Mouse (Mus musculus) hindlimb bud, embryonic 11.5 days (tissue): Measurements from ENCODE around the gene Cldn13.
"Not testable (repeated sequence)": the region's sequence is repeated elsewhere in the genome, so short reads cannot be mapped to it uniquely, and the experiment has no call there.

ENCODE experiments used
- DNase-seq: peaks from one replicate; pipeline ENCODE4 v3.0.0-alpha.2; 2012; ENCODE audit warnings: low read depth, low spot score; ENCODE audit errors: extremely low spot score

Cldn13 gene

DNA sequence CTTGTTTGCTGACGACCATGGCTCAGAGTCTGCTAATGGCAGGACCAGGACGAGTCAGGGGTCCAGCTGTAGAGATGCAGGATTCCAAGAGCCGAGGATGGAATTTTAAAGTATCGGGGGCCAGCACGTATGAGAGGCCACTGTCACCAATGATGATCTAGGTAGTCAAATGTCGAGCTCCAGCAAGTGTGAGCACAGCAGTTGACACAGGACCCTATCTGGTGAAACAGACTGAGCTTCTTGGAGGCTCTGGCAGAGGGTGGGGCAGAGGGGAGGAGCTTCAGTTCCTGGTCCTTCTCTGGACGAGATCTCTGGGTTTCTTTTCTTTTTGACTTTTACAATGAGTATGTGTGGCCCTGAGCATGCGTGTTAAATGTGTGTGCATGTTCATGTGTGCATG is at the start of gene Cldn13:
Gene Cldn13, minus strand, starts transcription at position 216 of the 400 bp plus-strand sequence.
- no peak for DNase-seq

GRCm38 (mm10) chr5:134964655-134965054 is 49.3 kb upstream of the Cldn13 start:
- DNase-seq: not testable (repeated sequence)

- DNase-seq: no peak
Observed at GRCm38 (mm10) chr5:134963546-134963945, 48.2 kb upstream of the Cldn13 start.

- no peak for DNase-seq
Observed at GRCm38 (mm10) chr5:134961519-134961918, 46.2 kb upstream of the Cldn13 start.

DNA sequence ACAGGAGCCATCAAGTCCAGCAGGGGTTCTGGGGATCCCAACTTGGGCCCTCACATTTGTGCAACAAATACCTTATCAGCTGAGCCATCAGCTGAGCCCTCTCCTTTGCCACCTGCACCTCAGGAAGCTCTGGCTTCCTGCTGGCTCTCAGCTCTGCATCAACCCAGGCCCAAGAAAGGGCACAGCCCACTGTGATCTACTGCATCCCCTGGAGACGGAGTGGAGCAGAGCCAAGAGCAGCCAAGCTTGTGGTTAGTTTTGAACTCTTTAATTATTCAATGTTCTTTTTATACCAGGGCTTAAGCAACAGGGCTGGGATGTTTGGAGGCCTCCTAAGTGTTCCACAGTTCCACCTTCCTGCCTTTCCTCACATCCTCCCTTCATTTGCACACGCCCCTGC is 45.1 kb upstream of the Cldn13 start:
- no peak for DNase-seq

GRCm38 (mm10) chr5:134959114-134959513 is 43.8 kb upstream of the Cldn13 start:
- no peak for DNase-seq

DNA sequence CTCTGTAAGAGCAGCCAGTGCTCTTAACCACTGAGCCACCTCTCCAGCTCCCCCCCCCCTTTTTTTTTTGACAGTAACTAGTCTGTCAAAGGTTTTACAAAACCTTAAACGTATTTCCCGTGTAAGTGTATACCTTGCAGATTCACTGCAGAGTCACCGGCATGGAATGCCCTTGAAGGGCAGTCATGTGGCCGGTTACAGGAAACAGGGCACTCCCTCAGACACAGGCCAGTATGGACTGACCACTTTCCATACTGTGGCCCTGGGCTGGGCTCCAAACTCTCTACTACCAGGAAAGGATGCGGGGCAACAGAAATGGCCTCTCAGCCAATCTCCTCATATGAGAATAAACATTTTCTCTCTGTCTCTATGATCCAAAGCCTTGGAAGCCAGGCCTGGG is 40.2 kb upstream of the Cldn13 start:
- no peak for DNase-seq

DNA sequence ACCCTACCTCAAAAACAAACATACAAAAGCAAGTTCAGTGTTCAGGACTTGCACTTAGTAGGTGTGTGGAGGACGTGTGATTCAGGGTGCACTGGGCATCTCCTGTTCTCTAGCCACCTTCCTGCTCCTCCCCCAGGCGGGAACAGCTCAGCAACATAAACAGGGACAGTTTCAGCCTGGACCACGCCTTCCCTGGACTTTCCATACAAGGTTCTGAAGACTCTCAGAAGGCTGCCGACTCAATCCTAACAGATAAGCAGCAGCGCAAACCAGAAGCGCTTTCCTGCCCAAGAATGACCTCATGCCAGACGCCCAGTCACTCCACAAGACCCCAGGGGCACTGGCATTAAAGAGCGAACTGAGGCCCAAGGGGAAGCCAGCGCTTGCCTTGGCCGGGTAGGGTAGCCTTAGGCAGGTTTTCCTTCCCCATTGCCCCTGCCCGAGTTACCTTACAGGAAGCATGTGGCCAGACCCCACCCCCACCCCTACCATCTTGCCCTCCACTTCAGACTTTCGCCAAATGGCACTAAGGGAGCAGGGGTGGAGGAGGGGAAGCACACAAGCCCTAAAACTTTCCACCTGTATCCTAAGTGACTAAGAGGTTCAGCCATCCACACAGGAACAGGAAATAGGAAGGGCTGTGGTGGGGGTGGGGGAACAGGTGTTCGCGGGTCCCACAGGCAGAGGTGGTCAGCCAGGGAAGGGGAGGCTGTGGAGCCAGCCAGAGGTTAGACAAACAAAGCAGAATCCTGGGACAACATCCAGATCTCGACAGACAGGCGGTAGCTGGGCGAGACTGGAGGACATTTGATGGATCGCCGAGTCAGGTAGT is 35.9 kb upstream of the Cldn13 start:
- no peak for DNase-seq

- no peak for DNase-seq
Observed at GRCm38 (mm10) chr5:134948085-134948439, 32.7 kb upstream of the Cldn13 start.

DNA sequence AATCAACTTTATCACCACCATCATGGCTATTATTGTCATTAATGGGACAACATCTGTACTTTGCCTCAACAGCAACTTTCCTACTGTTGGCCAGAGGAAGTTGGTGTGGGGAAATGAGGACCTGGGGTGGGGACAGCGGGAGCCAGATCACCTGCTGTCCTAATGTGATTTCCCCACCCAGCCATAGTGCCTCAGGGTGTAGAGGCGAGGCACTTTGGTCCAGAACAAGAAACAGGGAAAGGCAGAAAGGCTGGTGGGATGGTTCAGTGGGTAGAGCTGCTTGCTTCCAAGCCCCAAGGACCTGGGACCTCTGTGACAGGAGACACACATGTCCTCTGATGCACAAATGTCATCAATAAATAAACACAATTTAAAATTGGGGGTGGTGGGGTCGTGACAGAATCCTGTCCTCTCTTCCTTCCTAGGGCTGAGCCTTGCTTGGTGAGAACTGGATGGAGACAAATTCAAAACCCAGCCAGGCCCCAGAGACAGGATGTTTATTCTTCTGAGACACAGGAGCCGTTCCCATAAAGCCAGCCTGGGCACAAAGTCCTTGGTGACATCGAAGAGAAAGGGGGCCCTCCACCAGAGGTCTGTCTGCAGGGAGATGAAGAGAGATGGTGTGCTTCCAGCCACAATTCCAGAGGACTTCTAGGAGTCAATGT is 32.2 kb upstream of the Cldn13 start:
- no peak for DNase-seq

DNA sequence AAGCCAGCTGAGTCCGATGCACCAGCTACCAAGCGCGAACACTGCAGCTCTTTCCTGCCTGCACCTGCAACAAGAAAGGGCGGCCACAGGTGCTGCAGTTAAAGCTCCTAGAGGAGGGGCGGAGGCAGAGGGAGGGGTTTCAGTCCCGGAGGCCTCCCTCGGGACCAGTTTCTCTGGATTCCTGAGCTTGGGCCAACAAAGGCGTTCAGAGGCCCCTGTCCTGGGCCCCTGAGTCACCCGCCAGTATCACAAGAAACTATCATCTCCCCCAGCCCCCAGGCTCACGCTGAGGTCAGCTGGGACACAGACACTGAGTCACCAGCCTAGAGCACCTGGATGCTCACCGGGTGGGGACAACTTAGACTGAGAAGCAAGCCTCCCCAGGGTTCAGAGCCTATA is 31.5 kb upstream of the Cldn13 start, which contains the start of gene Cldn4:
Gene Cldn4, minus strand, starts transcription at position 78 of the 399 bp plus-strand sequence.
- DNase-seq: no peak

DNA sequence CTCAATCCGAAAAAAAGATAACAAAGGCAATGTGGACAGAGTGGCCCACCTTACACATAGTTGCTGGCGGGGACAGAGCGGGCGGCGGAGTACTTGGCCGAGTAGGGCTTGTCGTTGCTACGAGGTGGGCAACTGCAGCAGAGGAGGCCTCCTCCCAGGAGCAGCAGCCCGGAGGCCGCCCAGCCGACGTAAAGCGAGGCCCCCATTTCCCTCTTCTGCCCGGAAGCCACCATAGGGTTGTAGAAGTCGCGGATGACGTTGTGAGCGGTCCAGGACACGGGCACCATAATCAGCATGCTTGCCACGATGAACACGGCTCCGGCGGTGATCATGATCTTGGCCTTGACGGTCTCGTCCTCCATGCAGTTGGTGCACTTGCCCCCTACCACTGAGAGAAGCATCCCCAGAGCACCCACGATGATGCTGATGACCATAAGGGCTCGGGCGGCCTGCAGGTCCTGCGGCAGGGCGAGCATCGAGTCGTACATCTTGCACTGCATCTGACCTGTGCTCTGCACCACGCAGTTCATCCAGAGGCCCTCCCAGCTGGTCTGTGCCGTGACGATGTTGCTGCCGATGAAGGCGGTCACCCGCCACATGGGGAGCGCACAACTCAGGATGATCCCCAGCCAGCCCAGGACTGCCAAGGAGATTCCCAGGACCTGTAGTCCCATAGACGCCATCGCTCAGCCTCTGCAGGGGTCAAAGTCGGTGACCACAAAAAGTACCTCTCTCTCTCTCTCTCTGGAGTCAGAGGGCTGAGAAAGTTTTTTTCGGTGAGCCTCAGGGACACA is 30.9 kb upstream of the Cldn13 start:
- no peak for DNase-seq

DNA sequence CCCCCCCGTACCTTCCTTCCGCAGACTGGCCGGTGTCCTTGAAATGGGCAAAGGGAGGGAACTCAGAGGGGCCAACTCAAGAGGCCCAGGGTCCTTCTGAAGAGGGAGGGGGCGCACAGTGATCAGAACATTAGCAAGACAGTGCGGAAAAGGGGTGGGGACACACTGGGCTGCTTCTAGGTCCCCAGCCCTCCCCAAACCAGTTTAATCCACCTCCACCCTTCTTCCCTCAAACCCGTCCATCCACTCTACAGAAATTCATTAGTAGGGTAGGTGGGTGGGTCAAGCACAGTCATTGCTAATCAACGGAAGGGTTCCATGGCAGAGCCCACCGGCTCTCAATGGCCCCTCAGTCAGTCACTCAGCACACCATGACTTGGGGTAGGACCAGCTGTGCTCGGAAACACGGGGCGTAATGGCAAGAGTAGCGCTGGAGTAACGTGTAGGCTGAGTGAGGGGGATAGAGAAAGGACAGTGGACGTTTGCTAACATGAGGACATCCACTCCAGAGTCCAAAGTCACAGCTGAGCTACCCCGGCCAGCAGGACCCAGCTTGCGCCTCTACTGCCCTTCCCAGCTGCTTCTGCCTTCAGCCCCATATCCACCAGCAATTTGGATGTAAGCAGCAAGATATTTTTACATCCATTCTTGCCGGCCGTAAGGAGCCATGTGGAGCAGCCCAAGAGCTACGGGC is 30.1 kb upstream of the Cldn13 start:
- DNase-seq: no peak

DNA sequence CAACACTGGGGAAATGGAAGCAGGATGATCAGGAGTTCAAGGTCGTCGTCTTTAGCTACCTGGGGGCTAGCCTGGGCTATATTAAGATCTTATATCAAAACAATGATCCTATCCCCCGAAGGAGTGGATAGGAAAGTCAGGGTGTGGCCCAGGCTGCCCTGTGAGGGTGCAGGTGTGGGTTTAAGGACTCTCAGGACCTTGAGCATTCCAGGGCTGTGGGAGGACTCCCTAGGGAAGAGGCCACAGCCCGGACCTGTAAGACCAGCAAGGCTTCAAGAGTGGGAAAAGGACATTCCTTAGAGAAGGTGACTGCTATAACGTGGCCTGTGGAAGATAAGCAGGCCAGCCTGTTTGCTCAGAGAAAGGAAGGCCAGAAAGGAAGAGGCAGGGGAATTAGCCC is 28.9 kb upstream of the Cldn13 start:
- no peak for DNase-seq

DNA sequence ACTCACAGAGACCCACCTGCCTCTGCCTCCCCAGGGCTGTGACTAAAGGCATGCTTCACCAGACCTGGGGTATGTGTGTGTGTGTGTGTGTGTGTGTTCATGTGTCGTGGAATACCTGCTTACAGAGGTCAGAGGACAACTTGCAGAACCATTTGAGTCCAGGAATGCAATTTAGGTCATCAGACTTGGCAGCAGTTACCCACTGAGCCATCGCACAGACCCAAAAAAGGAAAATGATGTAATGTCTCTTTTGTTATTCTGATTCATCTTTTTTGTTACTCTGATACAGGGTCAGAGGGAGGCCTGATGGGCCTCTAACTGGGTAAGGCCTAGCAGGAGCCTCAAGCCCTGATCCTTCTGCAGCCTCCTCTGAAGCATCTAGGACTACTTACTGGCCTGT is 27.4 kb upstream of the Cldn13 start:
- no peak for DNase-seq

DNA sequence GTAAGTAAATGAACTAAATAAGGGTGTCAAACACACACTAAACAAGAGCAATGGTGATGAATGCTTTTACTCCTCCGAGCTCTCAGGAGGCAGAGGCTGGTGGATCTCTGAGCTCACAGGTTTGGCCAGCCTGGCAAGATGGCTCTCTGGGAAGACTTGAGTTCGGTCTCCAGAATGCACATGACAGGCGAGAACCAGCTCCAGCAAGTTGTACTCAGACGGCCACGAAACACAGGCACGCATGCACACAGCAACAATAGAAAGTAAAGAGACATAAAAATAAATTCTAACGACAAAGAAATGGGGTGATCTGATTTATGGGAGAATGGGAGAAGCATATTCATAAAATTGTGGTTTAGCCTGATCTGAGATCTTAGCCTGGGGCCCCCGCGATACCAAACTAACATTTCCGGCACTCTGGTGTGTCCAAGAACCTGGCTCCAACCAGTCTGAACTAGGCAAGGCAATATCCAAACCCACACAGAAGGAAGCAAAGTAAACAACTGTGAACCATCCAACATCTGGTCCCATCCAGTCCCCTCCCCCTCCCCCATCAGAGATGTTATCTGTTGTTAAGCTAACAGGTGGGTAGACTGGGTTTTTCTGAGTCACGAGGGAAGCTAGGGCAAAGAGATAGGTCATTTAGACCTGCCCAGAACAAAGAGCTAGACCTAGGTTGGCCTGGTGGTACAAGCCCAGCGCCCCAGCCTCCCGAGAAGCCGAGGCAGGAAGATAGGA is 26.3 kb upstream of the Cldn13 start:
- no peak for DNase-seq

- DNase-seq: not testable (repeated sequence)
Observed at GRCm38 (mm10) chr5:134939554-134939953, 24.2 kb upstream of the Cldn13 start.

DNA sequence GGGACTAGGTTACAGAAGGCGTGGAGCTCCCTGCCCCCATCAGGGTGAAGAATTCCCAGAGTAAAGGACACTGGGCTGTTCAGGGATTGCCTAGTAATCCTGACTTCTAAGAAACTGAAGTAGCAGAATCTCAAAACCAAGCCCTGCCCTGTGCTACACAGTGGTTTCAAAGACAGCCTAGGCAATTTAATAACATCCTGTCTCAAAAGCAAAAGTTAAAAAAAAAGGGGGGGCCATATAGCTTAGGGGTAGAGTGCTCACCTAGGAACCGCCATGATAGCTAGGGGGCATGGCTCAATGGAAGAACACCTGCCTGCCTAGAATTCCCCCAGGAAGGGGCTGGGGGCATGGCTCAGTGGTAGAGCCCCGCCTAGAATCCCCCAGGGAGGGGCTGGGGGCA is 23.7 kb upstream of the Cldn13 start:
- no peak for DNase-seq

- no peak for DNase-seq
Observed at GRCm38 (mm10) chr5:134936626-134937185, 21.4 kb upstream of the Cldn13 start.

DNA sequence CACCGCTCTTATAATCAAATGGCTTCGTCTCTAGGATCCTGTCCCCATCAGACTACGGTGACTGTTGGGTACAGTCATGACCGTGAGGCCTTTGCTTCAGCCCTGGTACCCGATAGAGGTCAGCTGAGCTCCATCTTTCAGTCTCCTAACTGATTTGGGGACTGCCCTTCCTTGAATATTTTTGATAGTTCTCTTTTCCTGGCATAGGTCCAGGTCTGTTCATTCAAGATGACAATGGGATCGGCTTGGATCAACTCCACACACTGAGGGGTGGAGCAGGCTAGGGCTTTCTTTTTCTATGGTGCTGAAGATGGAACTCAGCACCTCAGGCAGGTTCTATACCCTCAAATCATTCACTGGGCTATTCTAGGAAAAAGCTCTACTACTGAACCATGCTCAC is 20.7 kb upstream of the Cldn13 start:
- DNase-seq: no peak
